Mouse (Mus musculus) testis, adult 2 months (tissue): Measurements from ENCODE around the gene Rps26. TPM values are rescaled to one million over a fixed set of nuclear protein-coding genes. Genes with fewer than 3 reads are reported as not detected.

Source experiments
- H3K27ac ChIP-seq: fragments of 200-500 bp; 2 replicates; pipeline ENCODE4 v1.5.1; 2012; ENCODE audit warnings: low read depth, low read length; ENCODE audit not compliant: control insufficient read depth, insufficient read depth
- H3K27me3 ChIP-seq: fragments of 200-500 bp; 2 replicates; pipeline ENCODE4 v1.6.1; 2012; ENCODE audit warnings: mild to moderate bottlenecking, low read length, moderate library complexity; ENCODE audit not compliant: control insufficient read depth, insufficient read depth
- H3K36me3 ChIP-seq: fragments of 200-500 bp; 2 replicates; pipeline ENCODE4 v1.6.1; 2012; ENCODE audit warnings: mild to moderate bottlenecking, low read length; ENCODE audit not compliant: control insufficient read depth, insufficient read depth
- H3K4me1 ChIP-seq: fragments of 200-500 bp; 2 replicates; pipeline ENCODE4 v1.6.1; 2012; ENCODE audit warnings: low read length; ENCODE audit not compliant: control insufficient read depth, insufficient read depth
- H3K4me3 ChIP-seq: fragments of 200-500 bp; 2 replicates; pipeline ENCODE4 v1.5.1; 2012; ENCODE audit warnings: low read depth, mild to moderate bottlenecking, low read length, moderate library complexity, mixed read lengths; ENCODE audit not compliant: control insufficient read depth
- CTCF ChIP-seq: fragments of 200-500 bp; IDR thresholded peaks from 2 replicates; pipeline ENCODE4 v1.5.1; 2012; ENCODE audit warnings: low read depth, mild to moderate bottlenecking, inconsistent platforms, low read length, moderate library complexity; ENCODE audit not compliant: control insufficient read depth, insufficient read depth, insufficient replicate concordance
- POLR2A ChIP-seq: fragments of 200-500 bp; IDR thresholded peaks from 2 replicates; pipeline ENCODE4 v1.6.1; 2012; ENCODE audit warnings: low read depth, mild to moderate bottlenecking, inconsistent platforms, low read length, moderate library complexity; ENCODE audit not compliant: control insufficient read depth
- polyA plus RNA-seq: library from polyadenylated mRNA; depleted of rRNA; stranded (reverse); fragments of >200 nt; gene quantifications from 2 replicates; pipeline ENCODE4 v1.2.3, GENCODE M21; 2012

Rps26 gene
- polyA plus RNA-seq, 1 experiment, result 296 TPM

GRCm38 (mm10) chr10:128655254-128655653 lies 28.7 kb upstream of the Rps26 start:
- no peak overlapping the region for H3K27ac ChIP-seq
- no peak for TF ChIP-seq POLR2A
- TF ChIP-seq CTCF, result no peak
- no peaks in the 10 kb centered on the region for H3K4me1 ChIP-seq

GRCm38 (mm10) chr10:128653866-128654265 lies 27.3 kb upstream of the Rps26 start:
- no peaks in the 10 kb centered on the region for H3K36me3 ChIP-seq
- H3K4me1 ChIP-seq, result no peaks in the 10 kb centered on the region
- H3K27ac ChIP-seq, result no peak overlapping the region
- no peak overlapping the region for H3K4me3 ChIP-seq
- no peaks in the 10 kb centered on the region for H3K27me3 ChIP-seq
- TF ChIP-seq POLR2A (no peak), CTCF (no peak)

More at GRCm38 (mm10) chr10:128655254-128655653, 28.7 kb upstream of the Rps26 start:
- no peak overlapping the region for H3K4me3 ChIP-seq
- no peaks in the 10 kb centered on the region for H3K27me3 ChIP-seq
- H3K36me3 ChIP-seq, result no peaks in the 10 kb centered on the region

- H3K4me3 ChIP-seq, result no peak overlapping the region
- H3K27ac ChIP-seq, result no peak overlapping the region
- no peaks in the 10 kb centered on the region for H3K36me3 ChIP-seq
- no peaks in the 10 kb centered on the region for H3K27me3 ChIP-seq
- peaks cover 18% of the 10 kb centered on the region for H3K4me1 ChIP-seq
- TF ChIP-seq POLR2A (no peak), CTCF (no peak)
These were observed 19.9 kb upstream of the Rps26 start for GRCm38 (mm10) chr10:128646139-128647089.

GRCm38 (mm10) chr10:128645111-128646011 lies 18.8 kb upstream of the Rps26 start, which contains the start of gene Ikzf4:
TSS of gene Ikzf4 (minus strand) at chr10:128645991.
- TF ChIP-seq POLR2A (no peak), CTCF (no peak)
- H3K4me3 ChIP-seq, result peak within 1 kb of the TSS; percentile 69
- no peaks in the 10 kb centered on the region for H3K36me3 ChIP-seq
- H3K4me1 ChIP-seq, result peaks cover 21% of the 10 kb centered on the region
- H3K27me3 ChIP-seq, result no peaks in the 10 kb centered on the region
- H3K27ac ChIP-seq, result no peak within 1 kb of the TSS

GRCm38 (mm10) chr10:128642749-128643148 lies 16.2 kb upstream of the Rps26 start:
- TF ChIP-seq CTCF, result no peak
- H3K4me1 ChIP-seq, result peaks cover 21% of the 10 kb centered on the region
- no peak overlapping the region for H3K4me3 ChIP-seq
- no peak overlapping the region for H3K27ac ChIP-seq
- no peaks in the 10 kb centered on the region for H3K27me3 ChIP-seq
- H3K36me3 ChIP-seq, result no peaks in the 10 kb centered on the region

- H3K27ac ChIP-seq, result no peak overlapping the region
- H3K4me1 ChIP-seq, result peaks cover 22% of the 10 kb centered on the region
- TF ChIP-seq CTCF (no peak), POLR2A (no peak)
These were observed 15.3 kb upstream of the Rps26 start for GRCm38 (mm10) chr10:128641871-128642270.

GRCm38 (mm10) chr10:128640891-128641290 lies 14.3 kb upstream of the Rps26 start:
- Histone ChIP-seq H3K36me3 (no peaks in the 10 kb centered on the region), H3K4me3 (no peak overlapping the region)
- TF ChIP-seq POLR2A (no peak), CTCF (no peak)

More at GRCm38 (mm10) chr10:128641871-128642270, 15.3 kb upstream of the Rps26 start:
- no peak overlapping the region for H3K4me3 ChIP-seq
- H3K27me3 ChIP-seq, result no peaks in the 10 kb centered on the region
- H3K36me3 ChIP-seq, result no peaks in the 10 kb centered on the region

More at GRCm38 (mm10) chr10:128640891-128641290, 14.3 kb upstream of the Rps26 start:
- Histone ChIP-seq H3K4me1 (peaks cover 19% of the 10 kb centered on the region), H3K27me3 (no peaks in the 10 kb centered on the region), H3K27ac (no peak overlapping the region)
